Mouse (Mus musculus): ENCODE data around the gene Gm8693. TPM values are rescaled to one million over a fixed set of nuclear protein-coding genes. Genes with fewer than 3 reads are reported as not detected.

Gene Gm8693
- not detected for polyA plus RNA-seq (2014; fragmentation: Illumina TruSeq; extraction: RNeasy Lipid Tissue Mini Kit (QIAGEN cat#74804); ENCODE audit: low read depth, low replicate concordance)

GRCm38 (mm10) chr7:22692217-22692616 lies at the start of gene Gm8693:
TSS of gene Gm8693 (minus strand) at chr7:22692317.

DNA sequence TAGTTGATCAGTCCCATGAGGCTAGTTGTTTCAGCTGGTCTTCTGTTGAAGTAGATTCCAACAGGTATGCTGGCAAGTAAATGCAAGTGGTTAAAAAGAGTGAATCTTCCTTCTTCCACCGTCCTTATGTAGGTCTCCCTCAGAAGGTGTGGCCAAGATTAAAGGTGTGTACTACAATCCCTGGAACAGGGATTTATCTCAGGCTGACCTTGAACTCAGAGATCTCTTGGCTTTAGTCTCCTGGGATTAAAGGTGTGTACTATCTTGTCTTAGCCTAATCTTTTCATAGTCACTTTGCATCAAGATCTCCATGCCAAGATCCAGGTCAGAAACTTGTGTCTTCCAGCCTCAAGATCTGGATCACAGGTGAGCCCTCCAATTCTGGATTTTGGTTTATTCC lies 27.5 kb upstream of the Gm8693 start, which contains the start of gene Gm4567:
Gm4567 (minus strand) TSS at position 101 of the 400 bp plus-strand sequence.

DNA sequence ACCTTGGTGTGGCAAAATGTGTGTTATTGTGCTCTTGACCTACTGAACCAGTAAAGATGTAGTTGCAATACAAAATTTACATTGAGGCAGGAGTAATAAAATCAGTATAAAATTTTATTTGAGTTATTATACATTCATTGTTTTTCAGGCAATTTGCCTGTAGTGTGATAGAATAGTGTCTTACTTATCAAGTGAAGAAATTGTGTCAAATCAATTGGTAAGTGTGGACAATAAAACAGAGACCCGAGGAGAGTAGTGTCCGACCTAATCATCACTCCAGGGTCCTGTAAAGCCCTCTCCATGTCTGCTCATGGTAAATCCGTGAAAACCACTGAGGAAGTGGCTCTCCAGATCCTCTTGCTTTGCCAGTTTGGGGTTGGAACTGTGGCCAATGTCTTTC lies 34.4 kb downstream of the Gm8693 start, which contains the start of gene Vmn1r155:
Vmn1r155 (plus strand) TSS at position 301 of the 400 bp plus-strand sequence.

Other genes with a start within 250 kb of the Gm8693 start
- not detected for gene Gm10665, start 228.2 kb downstream of the Gm8693 start, polyA plus RNA-seq (2014; fragmentation: Illumina TruSeq; extraction: RNeasy Lipid Tissue Mini Kit (QIAGEN cat#74804); ENCODE audit: low read depth, low replicate concordance)
- not detected for gene Vmn1r151, start 192.6 kb downstream of the Gm8693 start, polyA plus RNA-seq (2014; fragmentation: Illumina TruSeq; extraction: RNeasy Lipid Tissue Mini Kit (QIAGEN cat#74804); ENCODE audit: low read depth, low replicate concordance)
- not detected for gene Vmn1r152, start 169.3 kb downstream of the Gm8693 start, polyA plus RNA-seq (2014; fragmentation: Illumina TruSeq; extraction: RNeasy Lipid Tissue Mini Kit (QIAGEN cat#74804); ENCODE audit: low read depth, low replicate concordance)
- gene Gm8677, start 157.4 kb downstream of the Gm8693 start, polyA plus RNA-seq (2014; fragmentation: Illumina TruSeq; extraction: RNeasy Lipid Tissue Mini Kit (QIAGEN cat#74804); ENCODE audit: low read depth, low replicate concordance): not detected
- not detected for gene Gm4201, start 127.0 kb downstream of the Gm8693 start, polyA plus RNA-seq (2014; fragmentation: Illumina TruSeq; extraction: RNeasy Lipid Tissue Mini Kit (QIAGEN cat#74804); ENCODE audit: low read depth, low replicate concordance)
- gene Gm4565, start 104.2 kb downstream of the Gm8693 start, polyA plus RNA-seq (2014; fragmentation: Illumina TruSeq; extraction: RNeasy Lipid Tissue Mini Kit (QIAGEN cat#74804); ENCODE audit: low read depth, low replicate concordance): not detected
- gene Vmn1r155, start 34.3 kb downstream of the Gm8693 start, polyA plus RNA-seq (2014; fragmentation: Illumina TruSeq; extraction: RNeasy Lipid Tissue Mini Kit (QIAGEN cat#74804); ENCODE audit: low read depth, low replicate concordance): not detected
- gene Gm4567, start 27.4 kb upstream of the Gm8693 start, polyA plus RNA-seq (2014; fragmentation: Illumina TruSeq; extraction: RNeasy Lipid Tissue Mini Kit (QIAGEN cat#74804); ENCODE audit: low read depth, low replicate concordance): not detected
- not detected for gene Vmn1r157, start 69.4 kb upstream of the Gm8693 start, polyA plus RNA-seq (2014; fragmentation: Illumina TruSeq; extraction: RNeasy Lipid Tissue Mini Kit (QIAGEN cat#74804); ENCODE audit: low read depth, low replicate concordance)
- not detected for gene Vmn1r158, start 98.5 kb upstream of the Gm8693 start, polyA plus RNA-seq (2014; fragmentation: Illumina TruSeq; extraction: RNeasy Lipid Tissue Mini Kit (QIAGEN cat#74804); ENCODE audit: low read depth, low replicate concordance)
- gene Vmn1r159, start 151.3 kb upstream of the Gm8693 start, polyA plus RNA-seq (2014; fragmentation: Illumina TruSeq; extraction: RNeasy Lipid Tissue Mini Kit (QIAGEN cat#74804); ENCODE audit: low read depth, low replicate concordance): not detected
- not detected for gene Vmn1r160, start 178.9 kb upstream of the Gm8693 start, polyA plus RNA-seq (2014; fragmentation: Illumina TruSeq; extraction: RNeasy Lipid Tissue Mini Kit (QIAGEN cat#74804); ENCODE audit: low read depth, low replicate concordance)